Mouse (Mus musculus): ENCODE measurements around the gene Rasgrp3.

DNA sequence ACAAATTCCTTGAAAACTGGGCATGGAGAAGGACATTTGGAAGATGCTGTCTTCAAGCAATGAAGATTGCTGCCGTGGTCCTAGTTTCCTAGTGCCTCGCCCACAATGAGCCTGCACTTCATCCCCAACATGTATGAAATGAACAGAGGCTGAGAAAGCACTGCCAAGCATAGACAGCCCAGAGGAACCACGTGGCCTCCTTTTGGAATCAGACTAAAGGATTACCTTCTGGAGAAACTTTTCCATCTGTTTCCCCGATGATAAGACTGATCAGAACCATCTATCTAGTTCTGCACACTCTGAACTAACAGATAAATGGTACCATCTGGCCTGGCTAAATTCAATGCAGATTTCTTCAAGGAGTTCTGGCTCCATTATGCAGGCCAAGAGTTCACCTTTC lies 16.6 kb downstream of the Rasgrp3 start:
- no peak for TF ChIP-seq POLR2A (IDR thresholded peaks at IDR 0.05; ENCODE audit: insufficient read depth, low read length)
- no peak for TF ChIP-seq CTCF (IDR thresholded peaks at IDR 0.05; ENCODE audit: low read depth, low read length)
- no peak for TF ChIP-seq EP300 (IDR thresholded peaks at IDR 0.05; ENCODE audit: insufficient read depth, low read depth, low read length)
